Comparison of ENCODE assay signal across 25 mouse cellular contexts in genomic region chr10:31444206-31444605, GRCm38 (mm10). TPM values are rescaled to one million over a fixed set of nuclear protein-coding genes. Genes with fewer than 3 reads are reported as not detected.
A peak's percentile ranks its signal among the peaks of the same experiment; 100 is the strongest.
DNase-seq lines count a peak whose midpoint lies in the region; ATAC-seq and TF ChIP-seq lines count a peak whose summit lies in the region.
"Had no signal": no experiment of that assay in that cellular context is flagged by ENCODE, and none has a peak within 500 bp of the region (broad histone marks: within the 10 kb centered on the region; RNA-seq: fewer than 3 reads in every experiment).

No protein-coding gene starts in this region.

- DNase-seq in hindbrain, postnatal 0 days (ENCODE audit: low spot score), result peak; percentile 32
- DNase-seq in liver, adult 2 months (ENCODE audit: extremely low read depth, low read depth, low spot score), result peak; percentile 17
- no peak for DNase-seq in liver
- peak; percentile 65 for DNase-seq in testis, postnatal 14 days (ENCODE audit: low spot score)
- no peak for DNase-seq in spleen, postnatal 10 days (ENCODE audit: low spot score in 2 of 2)
- DNase-seq: adrenal gland, postnatal 25 days; cerebellum, adult 11 months; gastrocnemius, postnatal 10 days; heart, postnatal 4 days; kidney, postnatal 10 days; liver, embryonic 13.5 days; lung, adult 2 months; lung, postnatal 14 days; right cerebral cortex, postnatal 4 days; thymus, postnatal 14 days had no signal

- H3K36me3 ChIP-seq in hindbrain, postnatal 0 days (ENCODE audit: insufficient read depth, low read length), result no peaks in the 10 kb centered on the region
- no peaks in the 10 kb centered on the region for H3K36me3 ChIP-seq in hindbrain, embryonic 16.5 days (ENCODE audit: control insufficient read depth, insufficient read depth, low read length)
- no peaks in the 10 kb centered on the region for H3K36me3 ChIP-seq in liver, adult 2 months (ENCODE audit: control insufficient read depth, insufficient read depth, low read length)
- no peaks in the 10 kb centered on the region for H3K36me3 ChIP-seq in embryonic facial prominence, embryonic 13.5 days
- H3K36me3 ChIP-seq: forebrain, embryonic 15.5 days; heart, embryonic 10.5 days; liver, embryonic 13.5 days had no signal

- no peak overlapping the region for H3K9ac ChIP-seq in hindbrain, postnatal 0 days (replicated peaks; ENCODE audit: low read length)
- no peak overlapping the region for H3K9ac ChIP-seq in hindbrain, embryonic 16.5 days (ENCODE audit: low read depth, low read length)
- H3K9ac ChIP-seq in liver, adult 2 months (ENCODE audit: low read depth, low read length), result no peak overlapping the region
- H3K9ac ChIP-seq in embryonic facial prominence, embryonic 13.5 days, result no peak overlapping the region
- H3K9ac ChIP-seq: forebrain, embryonic 15.5 days; liver, embryonic 13.5 days had no signal

- 46% methylated on average over 7 of the region's 7 CpGs for WGBS in hindbrain, postnatal 0 days
- WGBS in hindbrain, embryonic 16.5 days, result 54% methylated on average over 7 of the region's 7 CpGs
- WGBS in liver, adult 2 months, result 76% methylated on average over 7 of the region's 7 CpGs
- 50% methylated on average over 7 of the region's 7 CpGs for WGBS in embryonic facial prominence, embryonic 13.5 days

- no peaks in the 10 kb centered on the region for H3K9me3 ChIP-seq in hindbrain, postnatal 0 days (ENCODE audit: low read length)
- no peaks in the 10 kb centered on the region for H3K9me3 ChIP-seq in hindbrain, embryonic 16.5 days (ENCODE audit: control insufficient read depth, low read length)
- no peaks in the 10 kb centered on the region for H3K9me3 ChIP-seq in embryonic facial prominence, embryonic 13.5 days
- H3K9me3 ChIP-seq: forebrain, embryonic 15.5 days; heart, embryonic 10.5 days; liver, embryonic 13.5 days had no signal

- TF ChIP-seq CTCF in hindbrain, postnatal 0 days (IDR thresholded peaks at IDR 0.05; ENCODE audit: low read depth), result no peak
- no peak for TF ChIP-seq CTCF in liver, adult 2 months (IDR thresholded peaks at IDR 0.05; ENCODE audit: low read depth, low read length)

- H3K79me2 ChIP-seq in liver, adult 2 months (ENCODE audit: control insufficient read depth, insufficient read depth, low read length), result no peaks in the 10 kb centered on the region

- H3K4me2 ChIP-seq in hindbrain, postnatal 0 days (ENCODE audit: low read depth, low read length), result no peak overlapping the region
- no peak overlapping the region for H3K4me2 ChIP-seq in hindbrain, embryonic 16.5 days (ENCODE audit: low read length)
- H3K4me2 ChIP-seq in embryonic facial prominence, embryonic 13.5 days, result 0 out of 2 replicates have a peak overlapping the region, but pooled peaks have one; percentile 81

- no peak overlapping the region for H3K4me3 ChIP-seq in hindbrain, postnatal 0 days (ENCODE audit: low read length)
- H3K4me3 ChIP-seq in hindbrain, embryonic 16.5 days (ENCODE audit: low read length), result no peak overlapping the region
- no peak overlapping the region for H3K4me3 ChIP-seq in liver, adult 2 months (ENCODE audit: insufficient read depth, low read depth, low read length)
- H3K4me3 ChIP-seq in embryonic facial prominence, embryonic 13.5 days, result no peak overlapping the region
- H3K4me3 ChIP-seq: liver, embryonic 13.5 days had no signal

- no peak overlapping the region for H3K27ac ChIP-seq in hindbrain, postnatal 0 days
- H3K27ac ChIP-seq in hindbrain, embryonic 16.5 days (ENCODE audit: low read depth, low read length), result no peak overlapping the region
- no peak overlapping the region for H3K27ac ChIP-seq in liver, adult 2 months (replicated peaks; ENCODE audit: insufficient read depth, low read depth, low read length)
- no peak overlapping the region for H3K27ac ChIP-seq in embryonic facial prominence, embryonic 13.5 days
- H3K27ac ChIP-seq: forebrain, embryonic 15.5 days; heart, embryonic 10.5 days; hindbrain, embryonic 14.5 days; liver, embryonic 13.5 days had no signal

- ATAC-seq in hindbrain, postnatal 0 days, result no peak
- no peak for ATAC-seq in hindbrain, embryonic 16.5 days
- no peak for ATAC-seq in embryonic facial prominence, embryonic 13.5 days (ENCODE audit: insufficient number of reproducible peaks, insufficient read depth, low FRiP score, low TSS enrichment, low read depth)
- ATAC-seq: intestine, postnatal 0 days had no signal

- no peak for TF ChIP-seq POLR2A in liver, adult 2 months (IDR thresholded peaks at IDR 0.05; ENCODE audit: extremely low read depth, insufficient read depth, low read length)

- no peaks in the 10 kb centered on the region for H3K27me3 ChIP-seq in hindbrain, postnatal 0 days (ENCODE audit: insufficient read depth, low read length)
- no peaks in the 10 kb centered on the region for H3K27me3 ChIP-seq in hindbrain, embryonic 16.5 days (replicated peaks; ENCODE audit: control insufficient read depth, insufficient read depth, low read length)
- H3K27me3 ChIP-seq in liver, adult 2 months (ENCODE audit: control insufficient read depth, insufficient read depth, low read length), result no peaks in the 10 kb centered on the region
- no peaks in the 10 kb centered on the region for H3K27me3 ChIP-seq in embryonic facial prominence, embryonic 13.5 days
- H3K27me3 ChIP-seq: forebrain, embryonic 15.5 days had no signal

- no peaks in the 10 kb centered on the region for H3K4me1 ChIP-seq in hindbrain, postnatal 0 days (ENCODE audit: insufficient read depth, low read length)
- H3K4me1 ChIP-seq in hindbrain, embryonic 16.5 days (ENCODE audit: control insufficient read depth, insufficient read depth, low read depth, low read length), result no peaks in the 10 kb centered on the region
- H3K4me1 ChIP-seq in liver, adult 2 months (ENCODE audit: control insufficient read depth, insufficient read depth, low read length), result peaks cover 2% of the 10 kb centered on the region; the same call in 1 of the 2 replicates
- H3K4me1 ChIP-seq in embryonic facial prominence, embryonic 13.5 days, result peaks cover 7% of the 10 kb centered on the region
- H3K4me1 ChIP-seq: forebrain, embryonic 15.5 days; liver, embryonic 13.5 days had no signal

RNA-seq across cellular contexts. Expression of gene Tpd52l1, which starts 1.6 kb away (rescaled TPM):
- 12.9 and 24.4 TPM in 2 replicates for total RNA-seq in hindbrain, postnatal 0 days (2014; rRNA removed)
- polyA plus RNA-seq in hindbrain, postnatal 0 days (2015; fragmentation: Nextera tagmentation; extraction: Ambion mirVana), result 62.0 and 63.7 TPM in 2 replicates
- 46.5 and 55.9 TPM in 2 replicates for polyA plus RNA-seq in hindbrain, embryonic 16.5 days (2015; fragmentation: Nextera tagmentation; extraction: Ambion mirVana)
- total RNA-seq in liver, adult 2 months (2014; rRNA removed), result 14.4 and 16.3 TPM in 2 replicates
- 6.5 and 7.1 TPM in 2 replicates for polyA plus RNA-seq in liver, adult 2 months (2012; rRNA removed)
- 41.6 and 42.1 TPM in 2 replicates for polyA plus RNA-seq in embryonic facial prominence, embryonic 13.5 days (2015; fragmentation: Nextera tagmentation; extraction: Ambion mirVana)
- total RNA-seq: granulocyte monocyte progenitor cell, adult 5-6 weeks; MEL; monocyte, adult 5-6 weeks; neutrophil, adult 5-6 weeks had no signal

Comparison
In these comparisons a context has a peak if more than half of its experiments do, and no peak if none do; other contexts are left out.
1. DNase-seq: peak in hindbrain, postnatal 0 days (single experiment), liver, adult 2 months (single experiment) and testis, postnatal 14 days (single experiment); none in liver (single experiment) and spleen, postnatal 10 days (0 of 2).